Mouse (Mus musculus) testis, adult 10 weeks (tissue): ENCODE results near the gene Rab11b. TPM values are rescaled to one million over a fixed set of nuclear protein-coding genes. Genes with fewer than 3 reads are reported as not detected.

Experiments used
- polyA plus RNA-seq: library from polyadenylated mRNA; stranded (reverse); fragments of 350-450 nt; fragmentation: Illumina TruSeq; extraction: RNeasy Lipid Tissue Mini Kit (QIAGEN cat#74804); gene quantifications from one replicate; pipeline ENCODE4 v1.2.3, GENCODE M21; 2014; ENCODE audit warnings: low read depth, low replicate concordance

Gene Rab11b
- 8.2 TPM for polyA plus RNA-seq

DNA sequence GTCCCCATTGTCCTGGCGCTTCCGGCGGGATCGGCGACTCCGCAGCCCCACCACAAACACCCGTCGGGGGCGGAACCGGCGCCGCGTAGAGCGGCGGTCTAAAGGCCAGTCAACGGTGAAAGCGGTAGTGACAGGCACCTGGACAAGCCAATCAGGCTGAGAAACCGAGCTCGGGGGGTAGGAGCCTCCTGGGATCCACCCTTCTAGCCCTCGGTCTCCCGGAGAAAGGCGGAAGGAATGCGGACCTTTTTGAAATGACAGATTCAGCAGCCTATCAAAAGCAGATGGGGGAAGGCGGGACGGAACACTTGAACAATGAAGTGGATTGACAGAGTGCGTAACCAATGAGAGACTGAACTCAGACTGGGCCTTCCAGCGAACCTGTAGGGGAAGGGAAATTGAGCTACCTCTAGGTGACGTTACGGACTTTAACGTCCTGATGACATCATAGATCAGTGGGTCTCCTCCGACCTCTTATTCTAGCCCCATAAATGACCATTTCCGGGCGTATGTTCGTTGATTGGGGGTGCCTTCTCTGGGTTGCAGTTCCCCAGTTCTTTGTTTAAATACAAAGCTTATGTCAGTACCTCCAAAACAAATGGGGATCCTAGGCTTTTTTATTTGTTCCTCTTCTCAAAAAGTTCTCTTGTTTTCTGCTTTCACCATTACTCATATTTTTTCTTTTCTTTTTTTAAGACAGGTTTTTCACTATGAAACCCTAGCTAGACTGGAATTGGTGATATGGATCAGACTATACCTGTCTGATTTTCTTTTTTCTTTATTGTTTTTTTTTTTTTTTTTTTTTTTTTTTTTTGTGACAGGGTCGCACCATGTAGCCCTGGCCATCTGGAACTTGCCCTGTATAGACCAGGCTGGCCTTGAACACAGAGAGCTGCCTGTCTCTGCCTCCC, at the start of gene Rab11b:
Gene Rab11b (minus strand): TSS at position 276 of the 911 bp plus-strand sequence.

GRCm38 (mm10) chr17:33781124-33781977, 21.0 kb upstream of the Rab11b start, which contains the start of gene Angptl4:
TSS of gene Angptl4 (minus strand) at chr17:33781830.

GRCm38 (mm10) chr17:33718384-33718881, 41.9 kb downstream of the Rab11b start, which contains the start of gene March2:
TSS of gene March2 (minus strand) at chr17:33718670.

Other genes starting within 250 kb of the Rab11b start
- 0.63 TPM for gene Adamts10, start 236.3 kb downstream of the Rab11b start, polyA plus RNA-seq
- gene Myo1f, start 204.8 kb downstream of the Rab11b start, polyA plus RNA-seq, result not detected
- 3.4 TPM for gene Zfp414, start 131.4 kb downstream of the Rab11b start, polyA plus RNA-seq
- not detected for gene Pram1, start 122.5 kb downstream of the Rab11b start, polyA plus RNA-seq
- 275 TPM for gene Hnrnpm, start 73.7 kb downstream of the Rab11b start, polyA plus RNA-seq
- gene March2, start 41.9 kb downstream of the Rab11b start, polyA plus RNA-seq, result 17.2 TPM
- 0.36 TPM for gene Angptl4, start 21.3 kb upstream of the Rab11b start, polyA plus RNA-seq
- 15.3 TPM for gene Kank3, start 50.0 kb upstream of the Rab11b start, polyA plus RNA-seq
- gene Rps28, start 64.0 kb upstream of the Rab11b start, polyA plus RNA-seq, result 54.7 TPM
- 19.3 TPM for gene Ndufa7, start 64.0 kb upstream of the Rab11b start, polyA plus RNA-seq
- 36.7 TPM for gene Cd320, start 82.6 kb upstream of the Rab11b start, polyA plus RNA-seq
- not detected for gene Gm7029, start 113.3 kb upstream of the Rab11b start, polyA plus RNA-seq
- 3.2 TPM for gene Kifc1, start 130.1 kb upstream of the Rab11b start, polyA plus RNA-seq
- 0.48 TPM for gene Platr17, start 144.6 kb upstream of the Rab11b start, polyA plus RNA-seq
- gene Daxx, start 148.9 kb upstream of the Rab11b start, polyA plus RNA-seq, result 31.5 TPM
- gene Tapbp, start 155.4 kb upstream of the Rab11b start, polyA plus RNA-seq, result 25.5 TPM
- gene Zbtb22, start 155.4 kb upstream of the Rab11b start, polyA plus RNA-seq, result 3.0 TPM
- 6.7 TPM for gene Rgl2, start 169.0 kb upstream of the Rab11b start, polyA plus RNA-seq
- 14.6 TPM for gene Pfdn6, start 179.8 kb upstream of the Rab11b start, polyA plus RNA-seq
- 1.1 TPM for gene Wdr46, start 180.1 kb upstream of the Rab11b start, polyA plus RNA-seq
- 0.25 TPM for gene B3galt4, start 191.0 kb upstream of the Rab11b start, polyA plus RNA-seq
- gene Vps52, start 195.3 kb upstream of the Rab11b start, polyA plus RNA-seq, result 6.9 TPM
- gene Rps18, start 195.5 kb upstream of the Rab11b start, polyA plus RNA-seq, result 19.7 TPM
- 48.0 TPM for gene H2-K1, start 239.8 kb upstream of the Rab11b start, polyA plus RNA-seq